Mouse (Mus musculus): Measurements from ENCODE around the gene Lmna. TPM values are rescaled to one million over a fixed set of nuclear protein-coding genes. Genes with fewer than 3 reads are reported as not detected.

Gene Lmna
- 31.0 and 34.3 TPM in 2 replicates for polyA plus RNA-seq (2014; fragmentation: Nextera tagmentation; extraction: Ambion mirVana)

DNA sequence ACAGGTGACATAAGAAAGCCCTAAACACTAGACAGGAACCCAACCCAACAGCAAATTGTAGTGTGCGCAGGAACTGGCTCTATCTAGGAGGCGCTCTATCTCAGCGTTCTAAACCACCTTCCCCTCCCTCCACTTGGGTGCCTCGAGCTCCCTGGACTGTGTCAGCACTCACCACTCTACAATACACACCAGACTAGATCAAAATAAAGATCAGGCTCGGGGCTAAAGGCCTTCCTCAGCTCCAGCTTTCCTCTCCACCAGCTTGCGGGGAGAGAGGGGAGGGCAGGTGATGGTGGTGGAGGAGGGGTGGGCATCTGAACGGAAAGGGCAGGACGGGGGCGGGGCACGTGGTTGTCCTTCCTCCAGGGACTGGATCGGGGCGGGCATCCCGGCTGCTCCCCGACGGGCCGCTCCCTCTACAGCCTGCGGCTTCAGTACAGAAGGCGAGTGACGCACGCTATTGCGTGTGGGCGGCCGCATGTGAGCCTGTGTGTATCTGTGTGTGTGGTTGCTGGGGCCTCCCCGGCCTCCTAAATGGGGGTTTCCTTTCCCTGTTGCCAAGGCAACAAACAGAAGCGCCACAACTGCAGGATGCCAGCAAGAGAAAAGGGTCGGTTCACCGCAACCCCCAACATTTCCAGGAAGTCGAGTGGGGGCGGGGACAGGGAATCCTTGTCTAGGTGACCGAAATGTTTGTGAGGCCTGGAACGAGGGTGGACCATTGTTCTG lies at the start of gene Lmna:
Gene Lmna (minus strand): TSS at position 265 of the 729 bp plus-strand sequence.
- ATAC-seq (ENCODE audit: low FRiP score, low TSS enrichment) (peak; percentile 94), DNase-seq (peak; percentile 93)
- Histone ChIP-seq H3K9me3 (ENCODE audit: control insufficient read depth, low read length) (no peaks in the 10 kb centered on the region), H3K4me1 (ENCODE audit: control insufficient read depth, insufficient read depth, low read length) (peaks cover 30% of the 10 kb centered on the region), H3K27me3 (ENCODE audit: control insufficient read depth, insufficient read depth, low read length) (no peaks in the 10 kb centered on the region), H3K36me3 (ENCODE audit: control insufficient read depth, insufficient read depth, low read length) (no peaks in the 10 kb centered on the region), H3K4me3 (replicated peaks; ENCODE audit: low read depth, low read length) (peak within 1 kb of the TSS; percentile 36), H3K27ac (replicated peaks; ENCODE audit: low read depth, low read length) (peak within 1 kb of the TSS; percentile 83), H3K4me2 (ENCODE audit: low read length) (peak within 1 kb of the TSS; percentile 57), H3K9ac (replicated peaks; ENCODE audit: low read length) (peak within 1 kb of the TSS; percentile 50)
- WGBS: under 1% methylated on average over 31 of the region's 31 CpGs

DNA sequence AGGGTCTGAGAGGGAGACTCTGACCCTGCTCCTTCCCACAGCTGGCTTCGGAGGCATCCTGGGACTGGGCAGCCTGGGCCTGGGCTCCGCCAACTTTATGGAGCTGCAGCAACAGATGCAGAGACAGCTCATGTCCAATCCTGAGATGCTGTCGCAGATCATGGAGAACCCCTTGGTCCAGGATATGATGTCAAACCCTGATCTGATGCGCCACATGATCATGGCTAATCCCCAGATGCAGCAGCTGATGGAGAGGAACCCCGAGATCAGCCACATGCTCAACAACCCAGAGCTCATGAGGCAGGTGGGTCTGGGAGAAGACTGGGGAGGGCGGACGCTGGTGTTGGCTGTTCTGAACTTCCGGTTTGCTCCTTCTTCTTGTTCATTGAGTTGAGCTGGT lies 46.9 kb upstream of the Lmna start:
- no peak overlapping the region for H3K27ac ChIP-seq (replicated peaks; ENCODE audit: low read depth, low read length)
- ATAC-seq (ENCODE audit: low FRiP score, low TSS enrichment) (no peak), DNase-seq (no peak)
- peaks cover 13% of the 10 kb centered on the region for H3K4me1 ChIP-seq (ENCODE audit: control insufficient read depth, insufficient read depth, low read length)
- no peaks in the 10 kb centered on the region for H3K9me3 ChIP-seq (ENCODE audit: control insufficient read depth, low read length)
- 97% methylated on average over 8 of the region's 8 CpGs for WGBS
- peaks cover 56% of the 10 kb centered on the region for H3K36me3 ChIP-seq (ENCODE audit: control insufficient read depth, insufficient read depth, low read length)
- no peak overlapping the region for H3K9ac ChIP-seq (replicated peaks; ENCODE audit: low read length)
- H3K4me2 ChIP-seq (ENCODE audit: low read length): no peak overlapping the region
- H3K27me3 ChIP-seq (ENCODE audit: control insufficient read depth, insufficient read depth, low read length): no peaks in the 10 kb centered on the region
- no peak overlapping the region for H3K4me3 ChIP-seq (replicated peaks; ENCODE audit: low read depth, low read length)

DNA sequence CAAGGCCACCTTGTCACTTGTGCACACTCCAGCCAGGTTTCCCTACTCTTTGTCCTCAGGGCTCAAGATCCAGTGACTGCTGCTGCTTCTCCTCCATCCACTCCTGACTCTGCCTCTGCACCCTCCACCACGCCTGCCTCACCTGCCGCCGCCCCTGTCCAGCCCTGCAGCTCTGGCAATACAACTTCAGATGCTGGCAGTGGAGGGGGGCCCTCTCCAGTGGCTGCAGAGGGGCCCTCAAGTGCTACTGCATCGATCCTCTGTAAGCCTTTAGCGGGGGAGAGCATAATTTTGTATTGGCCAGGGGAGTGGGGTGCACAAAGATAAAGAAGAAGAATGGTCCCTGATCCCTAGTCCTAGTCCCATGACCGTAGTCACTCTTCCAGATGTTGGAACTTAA lies 46.0 kb upstream of the Lmna start:
- 97% methylated on average over 6 of the region's 6 CpGs for WGBS
- H3K36me3 ChIP-seq (ENCODE audit: control insufficient read depth, insufficient read depth, low read length): peaks cover 50% of the 10 kb centered on the region
- no peak overlapping the region for H3K9ac ChIP-seq (replicated peaks; ENCODE audit: low read length)
- H3K4me2 ChIP-seq (ENCODE audit: low read length): no peak overlapping the region
- H3K4me1 ChIP-seq (ENCODE audit: control insufficient read depth, insufficient read depth, low read length): peaks cover 14% of the 10 kb centered on the region
- H3K9me3 ChIP-seq (ENCODE audit: control insufficient read depth, low read length): no peaks in the 10 kb centered on the region
- H3K27me3 ChIP-seq (ENCODE audit: control insufficient read depth, insufficient read depth, low read length): no peaks in the 10 kb centered on the region
- ATAC-seq (ENCODE audit: low FRiP score, low TSS enrichment) (no peak), DNase-seq (no peak)
- H3K4me3 ChIP-seq (replicated peaks; ENCODE audit: low read depth, low read length): no peak overlapping the region
- no peak overlapping the region for H3K27ac ChIP-seq (replicated peaks; ENCODE audit: low read depth, low read length)

- peaks cover 14% of the 10 kb centered on the region for H3K4me1 ChIP-seq (ENCODE audit: control insufficient read depth, insufficient read depth, low read length)
- 86% methylated on average over 5 of the region's 5 CpGs for WGBS
These were observed 45.4 kb upstream of the Lmna start for GRCm38 (mm10) chr3:88555069-88555605.

DNA sequence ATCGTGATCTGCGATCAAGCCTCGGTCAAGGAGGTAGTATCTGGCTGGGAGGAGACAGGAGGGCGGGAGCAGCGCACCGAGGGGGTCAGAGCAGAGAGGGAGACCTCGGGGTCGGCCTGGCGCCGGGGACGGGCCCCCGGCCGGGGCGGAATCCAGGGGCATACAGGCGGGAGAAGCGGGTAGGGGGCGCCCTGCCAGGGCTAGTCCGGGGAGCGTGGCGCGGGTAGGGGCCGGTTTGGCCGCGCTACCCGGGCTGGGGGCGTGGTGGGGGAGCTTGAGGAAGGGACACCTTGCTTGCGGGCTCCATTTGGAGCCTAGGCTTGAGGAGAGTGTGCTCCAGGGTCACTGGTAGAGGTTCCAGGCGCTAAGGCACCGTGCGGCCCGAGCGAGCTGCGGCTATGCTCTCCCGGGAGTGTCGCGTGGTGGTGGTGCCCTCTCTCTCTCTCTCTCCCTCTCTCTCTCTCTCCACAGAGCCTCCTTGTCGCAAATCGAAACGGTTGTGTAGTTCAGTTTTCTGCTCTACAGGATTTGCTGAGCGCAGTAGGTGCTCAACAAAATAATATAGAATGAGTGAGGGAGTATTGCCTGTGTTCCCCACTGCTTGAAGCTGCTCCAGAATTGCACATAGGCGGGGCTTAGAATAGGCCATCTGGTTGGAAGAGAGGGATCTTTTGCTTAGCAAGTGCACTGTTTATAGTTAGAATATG lies 44.3 kb upstream of the Lmna start:
- Histone ChIP-seq H3K4me2 (ENCODE audit: low read length) (peak overlapping the region; percentile 91), H3K27me3 (ENCODE audit: control insufficient read depth, insufficient read depth, low read length) (no peaks in the 10 kb centered on the region), H3K9me3 (ENCODE audit: control insufficient read depth, low read length) (no peaks in the 10 kb centered on the region), H3K27ac (replicated peaks; ENCODE audit: low read depth, low read length) (peak overlapping the region; percentile 93), H3K4me1 (ENCODE audit: control insufficient read depth, insufficient read depth, low read length) (peaks cover 14% of the 10 kb centered on the region), H3K4me3 (replicated peaks; ENCODE audit: low read depth, low read length) (peak overlapping the region; percentile 91), H3K9ac (replicated peaks; ENCODE audit: low read length) (peak overlapping the region; percentile 88), H3K36me3 (ENCODE audit: control insufficient read depth, insufficient read depth, low read length) (peaks cover 33% of the 10 kb centered on the region)
- ATAC-seq (ENCODE audit: low FRiP score, low TSS enrichment) (peak; percentile 50), DNase-seq (peak; percentile 73)
- under 1% methylated on average over 41 of the region's 41 CpGs for WGBS

More at GRCm38 (mm10) chr3:88555069-88555605, 45.4 kb upstream of the Lmna start:
- Histone ChIP-seq H3K36me3 (ENCODE audit: control insufficient read depth, insufficient read depth, low read length) (peaks cover 44% of the 10 kb centered on the region), H3K27me3 (ENCODE audit: control insufficient read depth, insufficient read depth, low read length) (no peaks in the 10 kb centered on the region), H3K9me3 (ENCODE audit: control insufficient read depth, low read length) (no peaks in the 10 kb centered on the region), H3K9ac (replicated peaks; ENCODE audit: low read length) (no peak overlapping the region; the same call in 1 of the 2 replicates), H3K4me3 (replicated peaks; ENCODE audit: low read depth, low read length) (no peak overlapping the region), H3K27ac (replicated peaks; ENCODE audit: low read depth, low read length) (no peak overlapping the region), H3K4me2 (ENCODE audit: low read length) (peak overlapping the region; percentile 91)
- DNase-seq (no peak), ATAC-seq (ENCODE audit: low FRiP score, low TSS enrichment) (no peak)

DNA sequence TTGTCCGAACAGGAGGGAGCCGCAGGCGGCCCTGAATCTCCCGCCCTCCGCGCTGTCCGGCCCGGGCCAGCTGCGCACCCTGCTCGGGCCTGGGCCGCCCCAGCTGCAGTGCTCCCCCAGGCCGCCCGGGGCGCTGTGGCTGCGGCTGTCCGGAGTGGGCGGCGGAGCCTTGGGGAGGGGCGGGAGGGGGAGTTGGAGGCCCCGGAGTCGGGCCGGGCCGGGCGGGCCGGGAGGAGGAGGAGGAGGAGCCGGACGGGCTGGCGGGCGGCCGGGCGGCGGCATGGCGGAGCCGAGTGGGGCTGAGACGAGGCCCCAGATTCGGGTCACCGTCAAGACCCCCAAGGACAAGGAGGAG lies 43.7 kb upstream of the Lmna start, which contains the start of gene Ubqln4:
Gene Ubqln4 (plus strand): TSS at position 234 of the 355 bp plus-strand sequence.
- H3K4me3 ChIP-seq (replicated peaks; ENCODE audit: low read depth, low read length): peak within 1 kb of the TSS; percentile 91
- H3K27ac ChIP-seq (replicated peaks; ENCODE audit: low read depth, low read length): peak within 1 kb of the TSS; percentile 93
- no peaks in the 10 kb centered on the region for H3K9me3 ChIP-seq (ENCODE audit: control insufficient read depth, low read length)
- no peaks in the 10 kb centered on the region for H3K27me3 ChIP-seq (ENCODE audit: control insufficient read depth, insufficient read depth, low read length)
- peak within 1 kb of the TSS; percentile 91 for H3K4me2 ChIP-seq (ENCODE audit: low read length)
- H3K9ac ChIP-seq (replicated peaks; ENCODE audit: low read length): peak within 1 kb of the TSS; percentile 88
- peaks cover 28% of the 10 kb centered on the region for H3K36me3 ChIP-seq (ENCODE audit: control insufficient read depth, insufficient read depth, low read length)
- under 1% methylated on average over 35 of the region's 37 CpGs for WGBS
- peak; percentile 94 for DNase-seq
- peak; percentile 88 for ATAC-seq (ENCODE audit: low FRiP score, low TSS enrichment)
- peaks cover 14% of the 10 kb centered on the region for H3K4me1 ChIP-seq (ENCODE audit: control insufficient read depth, insufficient read depth, low read length)

- under 1% methylated on average over 48 of the region's 48 CpGs for WGBS
- Histone ChIP-seq H3K9ac (replicated peaks; ENCODE audit: low read length) (peak within 1 kb of the TSS; percentile 88), H3K4me3 (replicated peaks; ENCODE audit: low read depth, low read length) (peak within 1 kb of the TSS; percentile 91), H3K4me2 (ENCODE audit: low read length) (peak within 1 kb of the TSS; percentile 91), H3K27ac (replicated peaks; ENCODE audit: low read depth, low read length) (peak within 1 kb of the TSS; percentile 93), H3K9me3 (ENCODE audit: control insufficient read depth, low read length) (no peaks in the 10 kb centered on the region), H3K27me3 (ENCODE audit: control insufficient read depth, insufficient read depth, low read length) (no peaks in the 10 kb centered on the region), H3K36me3 (ENCODE audit: control insufficient read depth, insufficient read depth, low read length) (peaks cover 22% of the 10 kb centered on the region), H3K4me1 (ENCODE audit: control insufficient read depth, insufficient read depth, low read length) (peaks cover 14% of the 10 kb centered on the region)
- ATAC-seq (ENCODE audit: low FRiP score, low TSS enrichment) (peak; percentile 87), DNase-seq (peak; percentile 99)
These were observed 43.1 kb upstream of the Lmna start, which contains the start of gene Lamtor2 for GRCm38 (mm10) chr3:88552676-88553524. Gene Lamtor2 (minus strand): TSS chr3:88553074.

GRCm38 (mm10) chr3:88552082-88552645 lies 42.4 kb upstream of the Lmna start:
- ATAC-seq (ENCODE audit: low FRiP score, low TSS enrichment) (no peak), DNase-seq (no peak)
- Histone ChIP-seq H3K4me1 (ENCODE audit: control insufficient read depth, insufficient read depth, low read length) (peaks cover 14% of the 10 kb centered on the region), H3K27me3 (ENCODE audit: control insufficient read depth, insufficient read depth, low read length) (no peaks in the 10 kb centered on the region), H3K9ac (replicated peaks; ENCODE audit: low read length) (peak overlapping the region; percentile 88), H3K4me2 (ENCODE audit: low read length) (peak overlapping the region; percentile 91), H3K36me3 (ENCODE audit: control insufficient read depth, insufficient read depth, low read length) (peaks cover 17% of the 10 kb centered on the region), H3K27ac (replicated peaks; ENCODE audit: low read depth, low read length) (peak overlapping the region; percentile 93), H3K9me3 (ENCODE audit: control insufficient read depth, low read length) (no peaks in the 10 kb centered on the region), H3K4me3 (replicated peaks; ENCODE audit: low read depth, low read length) (peak overlapping the region; percentile 91)
- 26% methylated on average over 16 of the region's 16 CpGs for whole genome bisulfite sequencing
